Mouse (Mus musculus): ENCODE data around the gene Ccdc141.

Gene Ccdc141

DNA sequence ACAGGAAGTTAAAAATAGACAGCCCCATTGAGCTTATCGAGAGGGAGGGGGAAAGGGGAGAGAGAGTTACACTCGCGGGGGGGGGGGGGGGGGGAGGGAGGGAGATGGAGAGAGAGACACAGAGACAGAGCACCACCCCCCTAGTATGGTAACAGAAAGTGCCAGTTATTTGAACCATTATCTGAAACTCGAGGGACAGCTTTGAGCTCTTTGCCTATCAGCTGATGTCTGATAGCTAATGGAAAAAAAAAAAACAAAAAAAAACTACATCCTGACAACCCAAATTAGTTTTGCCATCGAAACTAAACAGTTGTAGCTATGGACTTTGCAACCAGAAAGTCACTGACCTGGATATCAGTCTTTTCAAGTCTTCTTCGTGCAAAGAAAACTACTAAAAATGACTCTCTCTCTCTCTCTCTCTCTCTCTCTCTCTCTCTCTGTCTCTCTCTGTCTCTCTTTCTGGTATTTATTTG lies at the start of gene Ccdc141:
Gene Ccdc141, minus strand, starts transcription at position 4 of the 473 bp plus-strand sequence.
- DNase-seq (ENCODE audit: low read depth) = no peak

- no peak for DNase-seq (ENCODE audit: low read depth)
Measured at GRCm38 (mm10) chr2:77212885-77213284, 42.4 kb upstream of the Ccdc141 start.

DNA sequence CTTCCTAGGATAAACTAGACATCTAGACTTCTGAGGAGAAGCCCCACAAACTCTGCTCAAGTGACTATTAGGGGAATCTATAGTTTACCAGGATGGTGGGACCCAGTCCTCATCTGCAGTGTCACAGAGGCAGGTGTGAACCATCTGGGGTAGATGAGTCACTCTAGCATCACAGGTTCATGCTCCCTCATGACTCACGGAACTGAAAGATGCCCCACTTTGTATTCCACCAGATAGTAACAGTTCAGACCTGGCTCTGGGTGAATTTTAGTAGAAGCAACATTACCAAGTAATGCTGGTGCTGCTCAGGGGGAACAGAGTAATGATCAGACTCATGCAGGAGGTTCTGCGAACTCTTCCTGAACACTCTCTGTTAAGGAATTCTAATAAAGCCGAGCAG lies 36.5 kb upstream of the Ccdc141 start:
- DNase-seq (ENCODE audit: low read depth) = no peak

- no peak for DNase-seq (ENCODE audit: low read depth)
Measured at GRCm38 (mm10) chr2:77203916-77204315, 33.5 kb upstream of the Ccdc141 start.

GRCm38 (mm10) chr2:77201900-77202299 lies 31.5 kb upstream of the Ccdc141 start:
- DNase-seq (ENCODE audit: low read depth) = no peak

DNA sequence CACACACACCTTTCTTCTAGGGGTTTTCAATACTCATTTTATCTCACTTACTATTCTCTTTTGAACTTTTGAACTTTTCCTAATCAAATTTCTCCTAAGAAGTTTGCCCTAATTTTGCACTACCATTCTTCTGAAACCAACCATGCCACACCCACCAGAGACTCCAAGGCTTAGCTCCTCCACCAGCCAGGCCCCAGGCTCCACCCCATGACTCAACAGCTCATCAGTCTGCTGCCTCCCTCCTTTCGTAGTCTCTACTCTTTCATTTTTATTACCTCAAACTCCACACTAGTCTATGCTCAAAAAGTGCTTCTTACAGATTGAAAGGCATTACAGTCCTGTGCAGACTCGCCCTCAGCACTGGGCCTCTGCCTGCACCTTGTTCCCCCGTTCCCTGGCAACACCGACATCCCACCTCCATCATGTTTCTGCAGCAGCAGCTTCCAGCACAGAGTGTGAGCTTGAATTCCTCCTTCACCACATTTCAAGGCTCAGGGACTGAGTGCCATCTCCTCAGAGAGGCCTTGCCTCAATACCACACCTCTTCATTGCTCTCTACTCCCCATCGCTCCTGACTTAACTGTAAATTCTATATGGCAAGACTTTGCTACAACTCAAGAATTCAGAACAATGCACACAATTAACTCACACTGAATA lies 30.6 kb upstream of the Ccdc141 start:
- no peak for DNase-seq (ENCODE audit: low read depth)

GRCm38 (mm10) chr2:77200379-77200778 lies 29.9 kb upstream of the Ccdc141 start:
- no peak for DNase-seq (ENCODE audit: low read depth)

DNA sequence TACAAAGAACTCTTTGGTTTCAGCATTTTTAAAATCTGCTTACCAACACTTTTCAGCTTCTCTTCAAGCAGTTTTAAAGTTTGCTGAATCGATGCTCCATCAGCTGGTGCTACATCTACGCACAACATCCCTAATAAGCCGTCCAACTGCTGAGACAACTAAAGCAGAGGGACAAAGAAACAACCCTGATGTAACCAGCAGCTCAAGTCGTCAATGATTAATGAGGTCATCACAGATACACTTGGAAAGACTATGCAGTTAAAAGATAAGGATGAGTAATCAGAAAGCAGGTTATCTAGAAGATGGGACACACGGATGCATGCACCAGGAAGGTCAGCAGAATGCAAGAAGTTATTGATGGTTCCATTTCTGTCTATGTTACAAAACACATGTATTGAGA lies 27.8 kb upstream of the Ccdc141 start:
- DNase-seq (ENCODE audit: low read depth) = no peak

DNA sequence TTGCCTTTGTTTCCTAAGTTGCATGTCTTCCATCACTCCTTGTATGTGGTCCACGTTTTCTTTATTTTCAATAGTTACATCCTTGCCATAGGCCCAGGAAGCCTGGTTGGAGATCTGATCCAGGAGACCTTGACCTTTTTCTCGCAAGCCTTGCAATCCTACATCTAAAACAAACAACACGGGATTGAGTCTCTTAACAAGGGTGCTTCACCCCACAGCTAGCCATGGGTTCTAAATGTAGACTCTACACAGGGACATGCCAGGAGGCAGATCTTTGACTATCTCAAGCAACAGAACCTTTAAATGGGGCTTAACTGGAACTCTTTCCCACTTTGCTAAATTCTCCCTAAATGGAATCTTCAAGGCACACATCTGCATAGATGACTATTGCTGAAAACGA lies 26.4 kb upstream of the Ccdc141 start:
- DNase-seq (ENCODE audit: low read depth) = no peak

- no peak for DNase-seq (ENCODE audit: low read depth)
Measured at GRCm38 (mm10) chr2:77195056-77195455, 24.6 kb upstream of the Ccdc141 start.

DNA sequence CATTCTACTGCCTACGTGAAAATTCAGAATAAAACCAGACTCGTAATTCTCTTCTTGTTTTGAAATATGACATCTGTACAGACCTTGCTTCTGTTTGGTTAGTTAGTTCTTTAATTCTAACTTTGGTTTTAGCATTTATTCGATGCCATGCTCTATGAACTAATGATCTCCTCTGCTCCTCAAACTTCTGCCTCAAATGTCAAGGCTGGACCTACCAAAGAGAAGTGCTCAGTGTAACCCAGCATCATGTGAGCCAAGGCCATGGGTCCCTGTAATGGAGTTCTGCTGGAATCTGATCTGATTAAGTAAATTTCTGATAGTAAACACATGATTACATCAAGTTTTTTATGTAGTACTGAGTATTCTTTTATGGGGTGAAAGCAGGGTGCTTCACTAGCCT lies 21.4 kb upstream of the Ccdc141 start:
- no peak for DNase-seq (ENCODE audit: low read depth)

GRCm38 (mm10) chr2:77190891-77191290 lies 20.5 kb upstream of the Ccdc141 start:
- no peak for DNase-seq (ENCODE audit: low read depth)

DNA sequence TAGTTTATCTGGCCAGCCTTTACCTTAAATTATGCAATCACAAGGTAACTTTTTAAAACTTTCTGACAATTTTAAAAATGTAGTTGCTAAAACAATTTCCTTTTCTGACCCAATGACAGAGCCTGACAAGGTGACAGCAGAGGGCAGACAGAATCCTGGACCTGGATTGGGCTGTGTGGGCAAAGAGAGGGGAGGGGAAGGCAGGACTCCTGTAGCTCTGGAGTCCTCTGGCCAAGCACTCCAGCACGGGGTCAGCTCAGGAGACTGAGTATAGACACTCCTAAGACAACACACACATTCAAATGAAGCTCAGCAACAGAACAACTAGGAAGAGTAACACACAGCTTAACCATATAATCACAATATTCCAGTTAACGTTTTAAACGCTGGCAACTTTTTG lies 19.9 kb upstream of the Ccdc141 start:
- no peak for DNase-seq (ENCODE audit: low read depth)

GRCm38 (mm10) chr2:77189671-77190070 lies 19.2 kb upstream of the Ccdc141 start:
- no peak for DNase-seq (ENCODE audit: low read depth)

DNA sequence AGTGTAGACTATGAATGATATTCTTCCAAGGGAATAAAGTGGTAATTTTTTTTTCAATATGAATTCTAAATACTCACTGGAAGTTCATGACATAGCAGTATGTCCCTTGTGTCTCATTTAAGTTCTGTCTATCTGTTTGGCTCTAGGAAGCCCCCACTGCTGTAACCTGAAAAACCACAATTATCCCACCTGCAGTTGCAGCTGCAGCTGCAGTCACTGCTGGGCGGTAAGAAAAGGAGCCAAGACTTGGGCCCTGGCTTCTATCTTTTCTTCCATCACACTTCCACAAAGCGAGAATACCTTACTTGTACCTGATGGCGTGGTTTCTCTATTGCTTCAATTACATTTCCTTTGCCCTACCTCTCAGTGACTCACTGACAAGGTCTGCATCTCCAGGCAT lies 17.1 kb upstream of the Ccdc141 start:
- no peak for DNase-seq (ENCODE audit: low read depth)

- DNase-seq (ENCODE audit: low read depth) = no peak
Measured at GRCm38 (mm10) chr2:77186912-77187311, 16.5 kb upstream of the Ccdc141 start.

GRCm38 (mm10) chr2:77184049-77184571 lies 13.7 kb upstream of the Ccdc141 start:
- DNase-seq (ENCODE audit: low read depth) = no peak

- no peak for DNase-seq (ENCODE audit: low read depth)
Measured at GRCm38 (mm10) chr2:77183646-77184045, 13.2 kb upstream of the Ccdc141 start.

DNA sequence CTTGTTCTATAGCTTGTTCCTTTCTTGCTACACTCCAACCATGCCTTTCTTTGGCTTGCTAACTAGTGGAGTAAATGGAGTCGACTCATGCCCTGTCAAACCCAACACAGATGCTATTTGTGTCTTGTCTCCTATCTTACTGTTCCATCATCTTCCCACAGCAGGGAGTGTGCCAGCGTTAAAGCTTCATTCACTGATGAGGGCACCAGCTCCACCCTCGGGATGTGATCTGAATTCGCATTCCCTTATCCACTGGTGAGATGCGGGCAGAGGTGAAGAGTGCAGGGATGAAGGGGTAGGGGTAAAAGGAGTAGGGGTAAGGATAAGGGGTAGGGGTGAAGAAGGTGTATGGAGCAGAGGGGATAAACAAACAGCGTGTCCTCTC lies 12.6 kb upstream of the Ccdc141 start:
- no peak for DNase-seq (ENCODE audit: low read depth)

GRCm38 (mm10) chr2:77182271-77182995 lies 12.0 kb upstream of the Ccdc141 start:
- no peak for DNase-seq (ENCODE audit: low read depth)

DNA sequence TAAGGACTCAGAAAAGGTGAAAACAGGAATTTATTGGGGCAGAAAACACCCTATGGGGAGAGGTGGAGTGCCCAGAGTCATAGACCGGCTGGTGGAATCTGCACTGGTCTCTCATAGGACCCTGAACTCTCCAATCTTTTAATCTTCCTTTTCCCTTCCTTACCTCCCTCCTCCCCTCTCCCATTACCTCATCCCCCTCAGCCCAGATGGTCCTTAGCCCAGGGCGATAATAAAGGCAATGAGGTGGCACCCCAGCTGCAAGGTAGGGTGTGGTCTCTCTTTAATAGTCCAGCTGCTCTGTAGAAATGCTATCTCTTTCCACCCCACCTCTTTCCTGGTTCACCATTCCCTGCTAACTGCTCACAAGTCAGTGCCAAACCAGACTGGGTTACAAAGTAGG lies 7.0 kb upstream of the Ccdc141 start:
- no peak for DNase-seq (ENCODE audit: low read depth)

GRCm38 (mm10) chr2:77176413-77176812 lies 6.0 kb upstream of the Ccdc141 start:
- no peak for DNase-seq (ENCODE audit: low read depth)

GRCm38 (mm10) chr2:77175411-77175810 lies 5.0 kb upstream of the Ccdc141 start:
- no peak for DNase-seq (ENCODE audit: low read depth)

DNA sequence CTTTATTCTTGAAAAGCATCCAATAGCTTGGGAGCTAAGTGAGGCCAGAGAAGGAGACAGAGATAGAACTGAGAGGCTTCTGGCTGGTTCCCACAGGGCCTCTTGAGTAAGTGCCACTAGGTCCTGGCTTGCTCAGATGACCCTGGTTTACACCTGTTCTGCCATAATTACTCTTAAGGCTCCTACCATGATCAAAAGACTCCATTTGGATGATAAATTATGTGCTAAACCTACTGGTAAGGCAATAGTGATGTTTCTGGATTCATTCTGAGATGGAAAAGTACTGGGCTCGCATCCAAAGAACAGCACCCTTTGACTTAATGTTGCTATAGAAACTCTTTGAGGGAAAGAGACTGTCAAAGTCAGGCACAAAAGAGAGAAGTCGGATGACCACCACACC lies 3.9 kb upstream of the Ccdc141 start:
- DNase-seq (ENCODE audit: low read depth) = no peak
